Mouse (Mus musculus): Measurements from ENCODE around the gene Tgfbr1.

DNA sequence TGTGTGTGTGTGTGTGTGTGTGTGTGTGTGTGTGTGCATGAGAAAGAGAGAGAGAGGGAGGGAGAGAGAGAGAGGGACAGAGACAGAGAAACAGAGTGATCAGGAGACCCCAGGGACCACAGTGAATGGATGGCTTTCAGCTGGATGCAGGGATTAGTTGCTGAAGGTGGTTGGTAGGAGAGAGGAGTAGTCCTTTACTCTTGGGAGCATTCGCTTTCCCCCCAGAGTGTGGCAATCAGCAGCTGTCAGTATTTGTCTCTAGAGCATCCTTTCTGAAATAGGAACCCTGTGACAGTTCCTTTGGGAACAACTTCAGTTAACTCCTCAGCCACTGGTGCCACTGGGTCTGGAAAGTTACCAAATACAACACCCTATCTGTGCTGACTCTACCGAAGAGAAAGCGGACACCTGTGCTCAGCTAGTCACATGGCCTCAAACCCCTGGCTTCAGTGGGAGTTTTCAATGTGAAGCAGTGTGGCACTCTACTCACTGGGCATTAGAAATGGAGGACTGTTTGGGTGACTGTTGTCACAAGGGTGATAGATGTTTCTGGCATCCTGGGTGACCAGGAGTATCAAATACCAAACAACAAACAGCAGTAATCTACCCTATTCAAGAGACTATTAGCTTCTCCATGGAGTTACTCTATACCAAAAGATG lies 16.0 kb upstream of the Tgfbr1 start:
- TF ChIP-seq CTCF (IDR thresholded peaks at IDR 0.05; ENCODE audit: control insufficient read depth, insufficient read depth, insufficient read length) (no peak), CEBPB (IDR thresholded peaks at IDR 0.05; ENCODE audit: low read depth) (peak; percentile 56), FOSL1 (IDR thresholded peaks at IDR 0.05; ENCODE audit: insufficient read depth, low read length, poor library complexity, severe bottlenecking) (no peak), MYOG (IDR thresholded peaks at IDR 0.05; ENCODE audit: control insufficient read depth, extremely low read depth, insufficient read length) (no peak), USF1 (IDR thresholded peaks at IDR 0.05; ENCODE audit: low read depth) (peak; percentile 75), MAX (IDR thresholded peaks at IDR 0.05) (no peak)
